Mouse (Mus musculus): ENCODE results near the gene Fcna. TPM values are rescaled to one million over a fixed set of nuclear protein-coding genes. Genes with fewer than 3 reads are reported as not detected.

The Fcna gene
- polyA plus RNA-seq, 1 experiment from 2014 or later: 37.5 TPM

DNA sequence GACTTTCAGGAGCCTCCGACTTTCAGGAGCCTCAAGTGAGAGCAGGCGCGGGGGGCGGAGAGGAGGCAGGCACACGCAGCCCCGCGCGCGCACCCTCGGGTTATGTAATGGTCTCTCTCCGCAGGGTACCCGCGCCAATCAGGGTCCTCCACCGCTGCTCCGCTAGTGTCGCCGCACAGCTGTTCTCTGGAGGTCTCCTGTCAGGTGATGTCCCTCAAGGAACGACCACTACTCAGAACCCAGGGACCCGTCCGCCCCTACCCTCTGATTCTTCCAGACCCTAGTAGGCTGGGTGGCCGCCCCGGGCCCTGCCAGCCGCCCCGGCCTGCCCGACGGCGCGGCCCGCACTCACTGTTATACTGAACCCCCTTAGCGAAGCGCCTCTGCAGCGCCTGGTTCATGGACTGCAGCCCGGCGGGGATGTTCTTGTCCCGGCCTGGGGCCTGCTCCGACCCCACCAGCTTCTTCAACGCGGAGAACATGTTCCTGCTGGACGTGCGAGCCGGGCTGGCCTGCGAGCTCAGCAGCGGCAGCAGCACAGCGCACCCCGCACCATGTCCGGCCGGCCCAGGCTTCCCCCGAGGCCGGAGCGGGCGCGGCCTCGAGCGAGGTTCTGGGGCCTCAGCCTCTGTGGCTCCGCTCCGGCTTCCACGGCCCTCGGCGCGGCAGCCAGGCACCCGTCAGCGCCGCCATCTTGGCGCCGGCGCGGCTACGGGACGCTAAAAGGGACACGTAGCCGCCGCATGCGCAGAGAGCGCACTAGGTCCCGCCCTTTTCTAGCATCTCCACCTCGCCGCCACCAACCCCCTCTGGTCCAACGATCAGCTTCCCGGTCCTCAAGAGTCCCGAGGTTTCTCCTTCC lies 19.8 kb downstream of the Fcna start, which contains the start of gene Rabl6:
Gene Rabl6 (minus strand): TSS at position 761 of the 862 bp plus-strand sequence.
- ATAC-seq (ENCODE audit: low read depth) (peak; percentile 85), DNase-seq (peak; percentile 78)
- peaks cover 5% of the 10 kb centered on the region for H3K27me3 ChIP-seq
- H3K4me1 ChIP-seq (replicated peaks): peaks cover 35% of the 10 kb centered on the region
- peak within 1 kb of the TSS; percentile 94 for H3K9ac ChIP-seq
- peaks cover 12% of the 10 kb centered on the region for H3K36me3 ChIP-seq
- peak within 1 kb of the TSS; percentile 79 for H3K4me2 ChIP-seq
- WGBS (ENCODE audit: insufficient replicate concordance): under 1% methylated on average over 80 of the region's 80 CpGs
- H3K27ac ChIP-seq: peak within 1 kb of the TSS; percentile 88
- no peaks in the 10 kb centered on the region for H3K9me3 ChIP-seq (replicated peaks)
- peak within 1 kb of the TSS; percentile 86 for H3K4me3 ChIP-seq (replicated peaks)

DNA sequence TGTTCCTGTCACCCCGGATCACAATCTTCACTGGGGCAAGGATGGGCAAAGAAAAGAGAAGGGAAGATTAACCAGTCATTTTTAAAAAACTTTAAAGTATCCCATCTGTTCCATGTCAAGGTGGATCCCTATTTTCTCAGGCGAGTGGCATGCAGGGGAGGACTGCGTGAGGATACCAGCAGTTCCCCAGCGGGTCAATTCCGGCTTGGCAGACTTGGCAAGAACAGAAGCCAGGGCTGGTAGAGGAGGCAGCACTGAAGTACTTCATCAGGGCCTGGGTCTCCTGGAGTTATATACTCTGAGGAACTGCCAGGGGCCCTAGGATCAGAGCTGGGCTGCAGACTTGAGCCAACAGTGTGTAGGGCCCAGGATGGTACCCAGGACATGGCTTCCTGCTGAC lies 25.3 kb downstream of the Fcna start:
- ATAC-seq (ENCODE audit: low read depth): no peak

DNA sequence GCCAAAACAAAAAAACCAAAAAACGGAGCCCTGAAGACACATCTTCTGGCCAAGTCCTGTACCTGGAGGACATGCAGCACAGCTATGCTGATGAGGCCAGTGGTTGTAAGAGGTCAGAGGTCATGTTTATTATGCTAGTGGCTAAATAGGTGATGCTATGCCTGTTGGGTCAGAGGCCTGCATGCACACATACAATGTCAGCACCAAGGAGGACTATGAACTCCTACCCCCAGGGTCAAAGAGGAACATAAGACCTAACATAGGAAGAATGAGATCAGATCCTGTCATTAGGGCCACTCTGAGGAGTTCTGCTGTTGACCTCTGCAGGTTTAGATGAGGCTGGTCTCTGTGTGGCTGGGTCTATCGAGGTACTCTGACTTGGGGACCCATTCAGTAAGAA lies 27.8 kb downstream of the Fcna start:
- Histone ChIP-seq H3K4me1 (replicated peaks) (peaks cover 24% of the 10 kb centered on the region), H3K27ac (no peak overlapping the region), H3K4me2 (no peak overlapping the region), H3K27me3 (no peaks in the 10 kb centered on the region), H3K4me3 (replicated peaks) (no peak overlapping the region), H3K9ac (no peak overlapping the region), H3K36me3 (peaks cover 91% of the 10 kb centered on the region), H3K9me3 (replicated peaks) (no peaks in the 10 kb centered on the region)
- DNase-seq (no peak), ATAC-seq (ENCODE audit: low read depth) (peak; percentile 61)
- WGBS (ENCODE audit: insufficient replicate concordance): 77% methylated on average over 2 of the region's 2 CpGs

More for the DNA sequence above, 25.3 kb downstream of the Fcna start:
- Histone ChIP-seq H3K9ac (no peak overlapping the region), H3K27ac (no peak overlapping the region), H3K4me1 (replicated peaks) (peaks cover 43% of the 10 kb centered on the region), H3K9me3 (replicated peaks) (no peaks in the 10 kb centered on the region), H3K36me3 (peaks cover 66% of the 10 kb centered on the region), H3K4me3 (replicated peaks) (no peak overlapping the region), H3K4me2 (no peak overlapping the region), H3K27me3 (no peaks in the 10 kb centered on the region)
- DNase-seq: no peak
- WGBS (ENCODE audit: insufficient replicate concordance): 86% methylated on average over 5 of the region's 5 CpGs

DNA sequence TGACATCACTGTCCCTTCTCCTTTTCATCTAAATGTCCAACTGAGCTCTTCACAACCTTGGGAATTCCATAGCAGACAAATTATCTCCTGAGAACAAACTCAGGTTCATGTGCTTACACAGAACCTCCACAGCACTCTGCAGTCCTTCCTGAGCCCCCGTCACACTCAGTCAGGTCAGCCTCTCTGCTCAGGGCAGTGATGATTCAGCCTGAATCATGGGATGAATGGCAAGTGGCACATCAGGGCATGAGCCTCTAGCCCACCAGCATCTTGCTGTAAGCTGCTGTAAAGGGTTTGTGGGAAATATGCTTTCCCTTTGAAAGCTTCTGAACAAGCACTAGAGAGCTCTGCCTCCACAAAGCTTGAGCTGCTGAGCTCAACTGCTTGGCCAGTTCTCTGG lies 29.1 kb downstream of the Fcna start:
- no peak for ATAC-seq (ENCODE audit: low read depth)
- WGBS (ENCODE audit: insufficient replicate concordance): 80% methylated on average over 1 of the region's 1 CpGs
- peaks cover 95% of the 10 kb centered on the region for H3K36me3 ChIP-seq

DNA sequence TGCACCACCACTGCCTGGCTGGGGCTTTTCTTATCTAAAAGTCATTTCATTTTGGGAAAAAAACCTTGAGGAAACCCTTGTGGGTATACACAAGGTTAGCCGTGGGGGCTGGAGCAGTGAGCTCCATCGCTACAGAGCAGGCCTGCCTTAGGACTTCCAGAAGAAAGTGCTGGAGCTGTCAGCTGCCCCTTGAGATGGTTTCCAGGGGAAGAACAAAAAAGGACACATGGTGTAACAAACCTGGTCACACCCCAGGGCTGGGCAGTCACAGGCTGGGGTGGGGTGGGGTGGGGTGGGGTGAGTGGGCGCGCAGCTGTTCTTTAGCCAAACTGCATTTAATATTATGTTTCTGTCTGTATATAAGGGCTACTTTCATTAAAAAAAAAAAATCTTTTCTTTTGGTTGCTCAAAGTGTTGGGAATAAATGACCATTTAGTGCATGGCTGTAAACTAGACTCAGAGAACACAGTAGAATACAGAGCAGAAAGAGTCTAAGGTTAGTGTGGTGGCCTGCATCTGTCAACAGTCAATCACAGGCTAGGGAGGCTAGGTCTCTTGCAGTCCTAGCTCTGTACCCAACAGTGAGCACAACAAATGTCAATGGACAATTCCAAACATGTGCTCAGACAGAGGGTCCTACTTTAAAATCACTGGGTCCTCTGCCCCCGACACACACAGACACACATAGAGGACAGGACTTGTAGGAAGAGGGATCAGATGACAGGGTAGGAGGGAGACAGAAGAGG lies 30.9 kb downstream of the Fcna start:
- Histone ChIP-seq H3K27ac (no peak overlapping the region), H3K4me3 (replicated peaks) (no peak overlapping the region), H3K36me3 (peaks cover 95% of the 10 kb centered on the region), H3K9me3 (replicated peaks) (no peaks in the 10 kb centered on the region), H3K4me1 (replicated peaks) (peaks cover 16% of the 10 kb centered on the region), H3K27me3 (no peaks in the 10 kb centered on the region), H3K4me2 (no peak overlapping the region), H3K9ac (no peak overlapping the region)
- DNase-seq (no peak), ATAC-seq (ENCODE audit: low read depth) (no peak)
- 88% methylated on average over 5 of the region's 5 CpGs for WGBS (ENCODE audit: insufficient replicate concordance)

More for the DNA sequence above, 29.1 kb downstream of the Fcna start:
- DNase-seq: no peak
- Histone ChIP-seq H3K9ac (no peak overlapping the region), H3K27me3 (no peaks in the 10 kb centered on the region), H3K4me1 (replicated peaks) (peaks cover 16% of the 10 kb centered on the region), H3K4me2 (no peak overlapping the region), H3K9me3 (replicated peaks) (no peaks in the 10 kb centered on the region), H3K4me3 (replicated peaks) (no peak overlapping the region), H3K27ac (no peak overlapping the region)

DNA sequence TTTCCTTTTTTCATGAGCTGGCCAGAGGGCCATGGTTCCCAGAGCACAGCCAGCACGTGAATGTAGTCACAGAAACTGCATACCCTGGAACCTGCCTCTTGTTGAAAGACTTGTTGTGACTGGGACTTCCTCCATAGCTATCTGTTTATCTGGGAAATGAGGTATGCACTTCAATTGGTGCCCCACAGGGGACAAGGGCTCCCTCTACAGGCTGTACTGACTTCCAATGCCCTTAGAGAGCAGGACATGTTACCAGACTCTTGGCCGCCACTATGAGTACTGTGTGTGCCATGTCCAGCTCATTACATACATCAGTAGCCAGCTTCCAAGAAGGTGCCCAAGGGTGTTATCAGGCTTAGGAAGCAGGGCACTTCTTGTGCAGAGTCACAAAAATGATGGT lies 36.0 kb downstream of the Fcna start:
- no peaks in the 10 kb centered on the region for H3K27me3 ChIP-seq
- no peaks in the 10 kb centered on the region for H3K9me3 ChIP-seq (replicated peaks)
- H3K4me1 ChIP-seq (replicated peaks): no peaks in the 10 kb centered on the region
- no peak overlapping the region for H3K27ac ChIP-seq
- WGBS (ENCODE audit: insufficient replicate concordance): 69% methylated on average over 2 of the region's 2 CpGs
- no peak overlapping the region for H3K4me2 ChIP-seq
- no peak overlapping the region for H3K4me3 ChIP-seq (replicated peaks)
- no peak for DNase-seq
- H3K9ac ChIP-seq: no peak overlapping the region
- peak; percentile 41; the same call in 1 of the 2 replicates for ATAC-seq (ENCODE audit: low read depth)
- peaks cover 88% of the 10 kb centered on the region for H3K36me3 ChIP-seq

- Histone ChIP-seq H3K9me3 (replicated peaks) (no peaks in the 10 kb centered on the region), H3K4me3 (replicated peaks) (no peak overlapping the region), H3K36me3 (peaks cover 93% of the 10 kb centered on the region), H3K9ac (no peak overlapping the region), H3K4me2 (no peak overlapping the region), H3K4me1 (replicated peaks) (0 out of 2 replicates have a peak, but pooled peaks cover 4% of the 10 kb centered on the region), H3K27me3 (no peaks in the 10 kb centered on the region), H3K27ac (peak overlapping the region; percentile 37; the same call in 1 of the 2 replicates)
- ATAC-seq (ENCODE audit: low read depth) (no peak), DNase-seq (no peak)
- WGBS (ENCODE audit: insufficient replicate concordance): 73% methylated on average over 8 of the region's 8 CpGs
These were observed 39.5 kb downstream of the Fcna start for GRCm38 (mm10) chr2:25588227-25588907.

DNA sequence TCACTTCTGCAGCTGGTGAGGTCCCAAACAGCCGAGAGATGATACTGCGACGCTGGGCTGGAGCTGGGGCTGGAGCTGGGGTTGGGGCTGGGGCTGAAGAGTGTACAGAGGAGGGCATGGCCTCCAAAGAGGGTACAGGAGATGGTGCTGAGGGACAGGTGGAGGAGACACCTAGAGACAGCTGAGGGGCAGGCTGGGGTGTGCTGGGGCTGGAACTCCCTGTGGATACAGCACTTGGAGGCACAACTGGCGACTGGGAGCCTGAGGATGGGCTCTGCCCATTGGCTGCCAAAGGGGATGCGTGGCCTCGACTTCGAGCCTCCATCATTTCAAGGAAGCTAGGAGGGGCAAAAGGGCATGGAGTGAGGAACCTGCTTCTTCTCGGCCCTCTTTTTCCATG lies 40.5 kb downstream of the Fcna start:
- Histone ChIP-seq H3K4me3 (replicated peaks) (no peak overlapping the region), H3K9me3 (replicated peaks) (no peaks in the 10 kb centered on the region), H3K36me3 (peaks cover 89% of the 10 kb centered on the region), H3K4me2 (no peak overlapping the region), H3K27ac (no peak overlapping the region), H3K4me1 (replicated peaks) (peaks cover 15% of the 10 kb centered on the region), H3K27me3 (no peaks in the 10 kb centered on the region), H3K9ac (no peak overlapping the region)
- 82% methylated on average over 8 of the region's 8 CpGs for WGBS (ENCODE audit: insufficient replicate concordance)
- DNase-seq (no peak), ATAC-seq (ENCODE audit: low read depth) (no peak)

DNA sequence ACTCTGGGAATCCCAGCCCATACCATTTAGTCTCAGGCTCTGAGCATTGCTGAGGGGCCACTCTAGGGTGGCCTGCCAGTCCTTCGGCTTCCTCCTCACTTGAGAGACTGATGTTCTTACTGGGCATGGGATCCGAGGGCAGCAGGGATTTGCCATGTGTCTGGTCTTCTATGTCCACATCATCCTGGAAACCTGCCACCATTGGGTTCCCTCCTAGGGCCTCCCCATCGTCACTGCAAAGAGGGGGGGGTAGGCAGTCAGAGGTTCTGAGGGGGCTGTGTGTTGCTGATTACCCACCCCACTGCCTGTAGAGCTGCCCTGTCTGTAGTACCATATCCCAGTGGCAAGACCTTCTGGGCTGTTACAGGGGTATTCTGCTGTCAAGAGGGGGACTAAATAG lies 42.2 kb downstream of the Fcna start:
- Histone ChIP-seq H3K9ac (no peak overlapping the region), H3K4me1 (replicated peaks) (peaks cover 31% of the 10 kb centered on the region), H3K4me2 (no peak overlapping the region), H3K9me3 (replicated peaks) (no peaks in the 10 kb centered on the region), H3K27ac (no peak overlapping the region), H3K27me3 (peaks cover 9% of the 10 kb centered on the region), H3K36me3 (peaks cover 72% of the 10 kb centered on the region), H3K4me3 (replicated peaks) (no peak overlapping the region)
- 69% methylated on average over 3 of the region's 3 CpGs for WGBS (ENCODE audit: insufficient replicate concordance)
- no peak for DNase-seq
- ATAC-seq (ENCODE audit: low read depth): no peak

GRCm38 (mm10) chr2:25584856-25585255 lies 43.0 kb downstream of the Fcna start:
- no peak overlapping the region for H3K9ac ChIP-seq
- DNase-seq: no peak
- H3K27ac ChIP-seq: no peak overlapping the region
- peaks cover 16% of the 10 kb centered on the region for H3K27me3 ChIP-seq
- H3K4me2 ChIP-seq: no peak overlapping the region
- peaks cover 65% of the 10 kb centered on the region for H3K36me3 ChIP-seq
- WGBS (ENCODE audit: insufficient replicate concordance): 89% methylated on average over 4 of the region's 4 CpGs
- ATAC-seq (ENCODE audit: low read depth): no peak
- H3K4me3 ChIP-seq (replicated peaks): no peak overlapping the region
- H3K4me1 ChIP-seq (replicated peaks): peaks cover 37% of the 10 kb centered on the region
- no peaks in the 10 kb centered on the region for H3K9me3 ChIP-seq (replicated peaks)

GRCm38 (mm10) chr2:25584152-25584551 lies 43.7 kb downstream of the Fcna start:
- no peak for DNase-seq
- WGBS (ENCODE audit: insufficient replicate concordance): 71% methylated on average over 3 of the region's 3 CpGs
- H3K4me3 ChIP-seq (replicated peaks): no peak overlapping the region

More at GRCm38 (mm10) chr2:25584152-25584551, 43.7 kb downstream of the Fcna start:
- ATAC-seq (ENCODE audit: low read depth): no peak
- Histone ChIP-seq H3K4me2 (no peak overlapping the region), H3K9ac (no peak overlapping the region), H3K4me1 (replicated peaks) (peaks cover 44% of the 10 kb centered on the region), H3K36me3 (peaks cover 62% of the 10 kb centered on the region), H3K9me3 (replicated peaks) (no peaks in the 10 kb centered on the region), H3K27me3 (peaks cover 23% of the 10 kb centered on the region), H3K27ac (no peak overlapping the region)
